Mouse (Mus musculus) c-Kit-positive CD71-positive TER-119-positive erythroid progenitor cells, embryonic 14.5 days (primary cell): ENCODE measurements around the gene Pdzk1ip1.
A peak's percentile ranks its signal among the peaks of the same experiment; 100 is the strongest.

Experiments
- DNase-seq: peaks from one replicate; pipeline ENCODE4 v3.0.0-alpha.2; 2013; ENCODE audit warnings: low spot score

The Pdzk1ip1 gene

GRCm38 (mm10) chr4:115088611-115089338 lies at the start of gene Pdzk1ip1:
Gene Pdzk1ip1 (plus strand): TSS chr4:115088708.
- DNase-seq: no peak

- DNase-seq: no peak
These were observed 42.9 kb upstream of the Pdzk1ip1 start for GRCm38 (mm10) chr4:115045621-115046020.

DNA sequence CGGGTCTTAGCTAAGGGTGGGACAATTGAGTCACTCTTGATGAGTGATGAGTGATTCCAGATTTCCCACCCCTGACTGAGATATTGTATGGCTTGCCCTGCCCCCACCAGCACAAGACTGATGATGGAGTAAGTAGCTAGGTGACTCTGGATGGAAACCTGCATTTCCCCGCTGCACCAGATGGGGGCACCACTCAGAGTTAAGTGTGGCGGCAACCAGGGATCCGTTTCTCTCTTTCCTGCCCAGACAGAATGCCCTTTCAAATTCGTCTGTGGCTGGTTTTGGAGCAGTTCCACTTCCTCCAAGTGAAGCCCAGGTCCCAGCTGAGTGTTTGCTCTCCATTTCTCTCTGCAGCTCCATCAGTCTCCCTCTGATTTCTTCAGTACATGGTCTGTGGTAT lies 40.8 kb upstream of the Pdzk1ip1 start:
- peak; percentile 94 for DNase-seq

GRCm38 (mm10) chr4:115048190-115048589 lies 40.3 kb upstream of the Pdzk1ip1 start:
- DNase-seq: peak; percentile 74

GRCm38 (mm10) chr4:115051245-115051644 lies 37.3 kb upstream of the Pdzk1ip1 start:
- no peak for DNase-seq

- DNase-seq: no peak
These were observed 36.0 kb upstream of the Pdzk1ip1 start for GRCm38 (mm10) chr4:115052343-115053005.

GRCm38 (mm10) chr4:115055044-115055443 lies 33.5 kb upstream of the Pdzk1ip1 start:
- DNase-seq: no peak

DNA sequence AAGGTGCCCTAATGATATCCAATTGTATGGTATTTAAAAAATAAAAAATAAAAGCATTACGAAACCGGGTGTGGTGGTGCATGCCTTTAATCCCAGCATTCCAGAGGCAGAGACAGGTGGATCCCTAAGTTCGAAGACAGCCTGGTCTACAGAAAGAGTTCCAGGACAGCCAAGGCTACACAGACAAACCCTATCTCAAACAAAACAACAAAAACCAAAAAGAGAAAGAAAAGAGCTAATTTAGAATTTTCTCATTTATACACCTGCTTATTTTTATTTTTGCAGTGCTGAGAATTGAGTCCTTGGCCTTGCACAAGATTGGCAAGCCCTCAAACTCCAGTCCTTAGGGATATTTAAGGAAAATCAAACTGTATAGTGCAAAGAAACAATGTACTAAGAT lies 32.8 kb upstream of the Pdzk1ip1 start:
- DNase-seq: no peak

GRCm38 (mm10) chr4:115056371-115056920 lies 32.1 kb upstream of the Pdzk1ip1 start, which contains the start of gene Tal1:
Gene Tal1 (plus strand): TSS chr4:115056426.
- DNase-seq: peak; percentile 92

- no peak for DNase-seq
These were observed 31.4 kb upstream of the Pdzk1ip1 start for GRCm38 (mm10) chr4:115056921-115057673.

DNA sequence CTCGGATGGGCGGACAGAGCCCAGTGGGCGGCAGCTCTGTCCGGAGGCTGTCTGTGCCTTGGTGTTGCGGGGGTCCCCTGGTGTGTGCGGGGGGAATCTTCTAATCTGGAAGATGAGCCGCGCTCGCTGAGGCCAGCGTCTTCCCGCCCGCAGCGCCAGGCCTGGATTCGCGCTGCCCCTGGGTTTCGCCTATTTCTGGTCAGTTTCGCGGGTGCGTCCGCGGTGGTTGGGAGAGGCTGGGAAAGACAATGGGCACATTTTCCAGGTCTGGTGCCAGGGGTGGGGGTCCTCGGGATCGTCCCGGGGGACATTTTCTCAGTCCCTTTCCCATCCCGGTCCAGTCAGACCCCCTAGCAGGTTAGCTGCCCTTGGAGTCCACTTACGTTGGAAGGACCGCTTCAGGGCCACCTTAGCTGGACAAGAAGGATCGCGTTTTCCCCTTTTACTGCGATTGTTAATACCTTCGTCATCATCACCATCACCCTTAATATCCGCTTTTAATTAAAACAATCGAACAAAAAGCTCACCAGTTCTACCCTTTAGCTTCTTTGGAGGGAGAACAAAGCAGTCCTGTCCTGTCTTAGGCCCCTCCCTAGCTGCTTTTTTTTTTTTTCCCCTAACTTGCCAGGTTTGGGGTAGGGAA lies 30.7 kb upstream of the Pdzk1ip1 start:
- no peak for DNase-seq

GRCm38 (mm10) chr4:115058317-115058761 lies 30.2 kb upstream of the Pdzk1ip1 start:
- DNase-seq: no peak

DNA sequence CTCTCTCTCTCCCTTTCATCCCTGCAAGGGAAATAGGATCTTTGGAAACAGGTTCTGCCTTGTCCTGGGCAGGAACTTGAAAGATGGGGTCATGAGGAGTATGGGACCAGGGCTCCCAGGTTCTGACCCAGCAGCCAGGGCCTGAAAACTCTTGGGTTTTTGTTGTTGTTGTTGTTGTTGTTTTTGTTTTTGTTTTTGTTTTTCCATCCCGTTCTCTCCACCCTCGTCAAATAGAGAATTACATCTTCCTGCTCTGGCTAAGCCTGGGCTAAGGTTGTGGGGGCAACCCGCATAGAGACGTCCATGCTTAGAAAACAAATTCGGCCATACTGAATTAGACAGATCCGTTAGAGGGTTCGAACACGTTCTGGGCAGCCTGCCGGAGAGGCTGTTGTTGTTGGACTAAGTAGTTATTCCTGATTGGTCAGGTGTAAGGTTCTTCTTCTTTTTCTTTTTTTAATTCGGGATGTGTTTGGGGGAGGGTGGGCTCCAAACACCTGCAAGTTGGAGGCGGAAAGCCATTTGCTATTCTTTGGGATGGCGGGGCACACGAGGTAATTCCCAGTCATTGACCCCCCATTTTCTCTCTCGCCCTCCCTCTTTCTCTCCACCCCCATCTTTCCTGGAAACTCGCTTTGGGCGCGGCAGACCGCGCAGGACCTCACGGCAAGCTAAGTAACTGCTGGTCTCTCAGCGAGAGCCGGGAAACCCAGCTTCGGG lies 29.5 kb upstream of the Pdzk1ip1 start:
- peak; percentile 82 for DNase-seq

GRCm38 (mm10) chr4:115059871-115060270 lies 28.6 kb upstream of the Pdzk1ip1 start:
- DNase-seq: no peak

DNA sequence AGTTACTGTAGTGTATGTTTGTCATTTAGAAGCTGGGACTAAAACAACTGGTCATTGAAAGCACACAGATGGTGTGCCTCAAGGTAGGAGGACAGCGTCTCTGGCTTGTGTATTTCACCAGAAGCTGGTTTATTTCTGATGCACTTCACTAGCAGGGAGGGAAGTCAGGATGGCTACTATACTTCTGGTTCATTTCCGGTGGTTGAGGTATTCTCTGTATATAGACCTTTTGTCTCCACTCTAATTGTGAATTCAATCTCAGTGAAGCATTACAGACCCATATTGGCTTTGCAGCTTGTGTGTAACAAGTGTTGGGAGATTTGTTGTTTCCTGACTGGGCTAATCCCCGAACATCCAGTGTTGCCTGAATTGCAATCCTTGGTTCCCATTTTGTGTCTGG lies 27.8 kb upstream of the Pdzk1ip1 start:
- no peak for DNase-seq

DNA sequence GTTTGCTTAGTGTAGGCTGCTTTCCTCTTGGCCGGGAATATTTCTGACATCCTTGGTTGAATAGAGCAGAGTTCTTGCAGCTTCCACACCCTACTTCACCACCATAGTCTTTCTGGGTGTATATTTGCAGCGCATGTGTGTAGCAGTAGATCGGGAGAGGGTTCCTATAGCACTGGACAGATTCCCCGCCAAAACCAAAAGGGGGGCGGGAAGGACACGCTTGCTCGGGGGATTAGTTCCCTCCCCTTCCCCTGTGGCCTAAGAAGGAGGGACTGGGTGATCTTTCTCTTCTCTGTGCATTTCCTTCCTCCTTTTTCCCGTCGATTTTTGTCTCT lies 26.0 kb upstream of the Pdzk1ip1 start:
- DNase-seq: no peak

DNA sequence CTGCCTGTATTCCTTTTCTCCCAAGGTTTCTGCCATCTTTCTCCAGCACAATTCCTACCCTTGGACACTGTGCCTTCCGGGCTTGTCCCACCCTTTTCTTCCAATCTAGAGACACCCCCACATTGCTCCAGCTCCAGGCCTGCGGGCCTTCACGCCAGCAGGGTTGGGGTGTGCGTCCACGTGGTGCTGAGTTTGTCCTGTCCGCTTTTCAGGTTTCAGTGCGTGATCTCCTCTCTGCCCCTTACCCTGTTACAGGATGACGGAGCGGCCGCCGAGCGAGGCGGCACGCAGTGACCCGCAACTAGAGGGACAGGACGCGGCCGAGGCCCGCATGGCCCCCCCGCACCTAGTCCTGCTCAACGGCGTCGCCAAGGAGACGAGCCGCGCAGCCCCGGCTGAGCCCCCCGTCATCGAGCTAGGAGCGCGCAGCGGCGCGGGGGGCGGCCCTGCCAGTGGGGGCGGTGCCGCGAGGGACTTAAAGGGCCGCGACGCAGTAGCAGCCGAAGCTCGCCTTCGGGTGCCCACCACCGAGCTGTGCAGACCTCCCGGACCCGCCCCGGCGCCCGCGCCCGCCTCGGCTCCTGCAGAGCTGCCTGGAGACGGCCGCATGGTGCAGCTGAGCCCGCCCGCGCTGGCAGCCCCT lies 25.5 kb upstream of the Pdzk1ip1 start:
- no peak for DNase-seq

DNA sequence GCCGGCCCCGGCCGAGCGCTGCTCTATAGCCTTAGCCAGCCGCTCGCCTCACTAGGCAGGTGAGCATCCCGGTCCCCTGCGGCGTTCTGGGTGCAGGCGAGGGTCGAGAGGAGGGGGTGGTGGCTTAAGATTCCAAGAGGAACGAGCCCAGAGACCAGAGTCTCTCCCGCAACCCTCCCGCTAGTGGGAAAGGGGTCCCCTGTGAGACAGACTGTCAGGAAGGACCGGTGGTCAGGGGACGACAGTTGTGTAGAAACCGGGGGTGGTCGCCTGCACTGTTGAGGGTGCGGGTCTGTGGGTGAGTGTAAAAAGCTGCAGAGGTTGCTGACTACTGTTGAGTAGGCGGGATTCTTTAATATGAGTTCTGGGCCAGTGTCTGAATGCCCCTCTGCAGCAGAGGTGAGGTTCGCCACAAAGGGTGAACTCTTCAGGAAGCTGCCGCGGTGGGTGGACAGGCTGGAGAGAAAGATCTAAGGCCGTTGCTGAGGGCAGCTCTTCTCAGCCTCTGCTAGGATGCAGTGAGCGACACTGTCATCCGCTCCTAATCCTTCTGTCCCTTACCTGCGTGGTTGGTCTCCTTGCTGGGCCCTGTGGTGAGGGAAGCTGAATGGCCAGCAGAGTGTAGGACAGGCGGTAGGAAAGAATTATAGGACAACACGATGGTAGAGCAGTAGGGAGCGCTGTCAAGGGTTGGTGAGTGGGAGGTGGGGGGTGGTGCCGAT lies 24.8 kb upstream of the Pdzk1ip1 start:
- DNase-seq: no peak

GRCm38 (mm10) chr4:115071668-115072067 lies 16.8 kb upstream of the Pdzk1ip1 start:
- DNase-seq: no peak

GRCm38 (mm10) chr4:115074789-115075188 lies 13.7 kb upstream of the Pdzk1ip1 start:
- DNase-seq: no peak
